In the genomic region with DNA sequence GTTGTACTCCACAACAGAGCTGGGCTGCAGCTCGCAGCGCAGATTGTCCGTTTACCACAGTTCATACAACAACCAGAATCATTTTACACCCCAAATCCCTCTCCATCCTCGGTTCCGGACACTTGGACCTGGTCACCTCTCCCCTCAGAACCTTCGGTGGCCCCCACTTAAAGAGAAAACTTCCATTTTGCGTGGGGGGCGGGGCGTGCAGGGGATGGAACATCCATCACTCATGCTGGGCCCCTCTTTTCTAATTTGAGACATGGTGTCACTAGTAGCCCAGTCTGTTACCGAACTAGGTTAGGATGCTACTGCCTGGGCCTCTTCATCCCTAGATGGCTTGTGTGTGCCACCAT, we compare ENCODE assay signal across 8 mouse cellular contexts. TPM values are rescaled to one million over a fixed set of nuclear protein-coding genes. Genes with fewer than 3 reads are reported as not detected.
DNase-seq lines count a peak whose midpoint lies in the region; ATAC-seq and TF ChIP-seq lines count a peak whose summit lies in the region.

No protein-coding gene starts in this region.

- TF ChIP-seq POLR2A in liver, adult 2 months (IDR thresholded peaks at IDR 0.05; ENCODE audit: extremely low read depth, insufficient read depth, low read length) = no peak

- peaks cover 4% of the 10 kb centered on the region; the same call in 1 of the 2 replicates for H3K4me1 ChIP-seq in liver, adult 2 months (ENCODE audit: control insufficient read depth, insufficient read depth, low read length)
- peaks cover 16% of the 10 kb centered on the region for H3K4me1 ChIP-seq in embryonic facial prominence, embryonic 10.5 days
- H3K4me1 ChIP-seq in forebrain, postnatal 0 days (ENCODE audit: insufficient read depth) = peaks cover 6% of the 10 kb centered on the region; the same call in 1 of the 2 replicates
- H3K4me1 ChIP-seq in liver, embryonic 12.5 days = peaks cover 31% of the 10 kb centered on the region
- peaks cover 3% of the 10 kb centered on the region; the same call in 1 of the 2 replicates for H3K4me1 ChIP-seq in stomach, embryonic 15.5 days

- no peak for DNase-seq in liver, adult 2 months (ENCODE audit: extremely low read depth, low read depth, low spot score)
- DNase-seq in liver = no peak
- DNase-seq in embryonic facial prominence, embryonic 10.5 days (ENCODE audit: low spot score) = no peak
- DNase-seq in forebrain, postnatal 0 days = no peak
- DNase-seq in Muller cell, postnatal 12 days (ENCODE audit: inconsistent ontology term) = no peak
- no peak for DNase-seq in frontal cortex, postnatal 36 days (ENCODE audit: low spot score in 2 of 2)

- H3K4me3 ChIP-seq in liver, adult 2 months (ENCODE audit: insufficient read depth, low read depth, low read length) = peak overlapping the region; percentile 59
- H3K4me3 ChIP-seq in embryonic facial prominence, embryonic 10.5 days = peak overlapping the region; percentile 59
- peak overlapping the region; percentile 45 for H3K4me3 ChIP-seq in forebrain, postnatal 0 days (ENCODE audit: low read depth, low read length)
- peak overlapping the region; percentile 60 for H3K4me3 ChIP-seq in liver, embryonic 12.5 days
- peak overlapping the region; percentile 49 for H3K4me3 ChIP-seq in stomach, embryonic 15.5 days (replicated peaks)

- peak overlapping the region; percentile 80 for H3K27ac ChIP-seq in liver, adult 2 months (replicated peaks; ENCODE audit: insufficient read depth, low read depth, low read length)
- H3K27ac ChIP-seq in embryonic facial prominence, embryonic 10.5 days (replicated peaks) = peak overlapping the region; percentile 92
- H3K27ac ChIP-seq in forebrain, postnatal 0 days (ENCODE audit: low read depth, low read length) = peak overlapping the region; percentile 92
- H3K27ac ChIP-seq in liver, embryonic 12.5 days = peak overlapping the region; percentile 90
- peak overlapping the region; percentile 95 for H3K27ac ChIP-seq in stomach, embryonic 15.5 days

- no peak for TF ChIP-seq CTCF in liver, adult 2 months (IDR thresholded peaks at IDR 0.05; ENCODE audit: low read depth, low read length)
- no peak for TF ChIP-seq CTCF in forebrain, postnatal 0 days (IDR thresholded peaks at IDR 0.05; ENCODE audit: low read depth)

- no peaks in the 10 kb centered on the region for H3K27me3 ChIP-seq in liver, adult 2 months (ENCODE audit: control insufficient read depth, insufficient read depth, low read length)
- H3K27me3 ChIP-seq in embryonic facial prominence, embryonic 10.5 days (replicated peaks; ENCODE audit: low read depth, poor library complexity, severe bottlenecking) = no peaks in the 10 kb centered on the region
- H3K27me3 ChIP-seq in forebrain, postnatal 0 days (ENCODE audit: insufficient read depth, low read length) = no peaks in the 10 kb centered on the region
- no peaks in the 10 kb centered on the region for H3K27me3 ChIP-seq in liver, embryonic 12.5 days (replicated peaks)
- no peaks in the 10 kb centered on the region for H3K27me3 ChIP-seq in stomach, embryonic 15.5 days (replicated peaks)

- no peaks in the 10 kb centered on the region for H3K9me3 ChIP-seq in embryonic facial prominence, embryonic 10.5 days
- H3K9me3 ChIP-seq in forebrain, postnatal 0 days (ENCODE audit: low read length) = no peaks in the 10 kb centered on the region
- H3K9me3 ChIP-seq in liver, embryonic 12.5 days (replicated peaks) = no peaks in the 10 kb centered on the region
- H3K9me3 ChIP-seq in stomach, embryonic 15.5 days = no peaks in the 10 kb centered on the region

- ATAC-seq in forebrain, postnatal 0 days = no peak
- no peak for ATAC-seq in liver, embryonic 12.5 days
- no peak for ATAC-seq in stomach, embryonic 15.5 days (ENCODE audit: insufficient read depth, low FRiP score, low read depth)

- no peaks in the 10 kb centered on the region for H3K79me2 ChIP-seq in liver, adult 2 months (ENCODE audit: control insufficient read depth, insufficient read depth, low read length)

- no peaks in the 10 kb centered on the region for H3K36me3 ChIP-seq in liver, adult 2 months (ENCODE audit: control insufficient read depth, insufficient read depth, low read length)
- no peaks in the 10 kb centered on the region for H3K36me3 ChIP-seq in embryonic facial prominence, embryonic 10.5 days (replicated peaks)
- no peaks in the 10 kb centered on the region for H3K36me3 ChIP-seq in forebrain, postnatal 0 days (ENCODE audit: insufficient read depth)
- peaks cover 9% of the 10 kb centered on the region for H3K36me3 ChIP-seq in liver, embryonic 12.5 days
- no peaks in the 10 kb centered on the region for H3K36me3 ChIP-seq in stomach, embryonic 15.5 days

- WGBS in liver, adult 2 months = 19% methylated on average over 10 of the region's 10 CpGs
- 22% methylated on average over 10 of the region's 10 CpGs for WGBS in embryonic facial prominence, embryonic 10.5 days
- WGBS in forebrain, postnatal 0 days = 21% methylated on average over 10 of the region's 10 CpGs
- 21% methylated on average over 10 of the region's 10 CpGs for WGBS in liver, embryonic 12.5 days (ENCODE audit: insufficient replicate concordance)
- WGBS in stomach, embryonic 15.5 days = 13% methylated on average over 10 of the region's 10 CpGs

- H3K9ac ChIP-seq in liver, adult 2 months (ENCODE audit: low read depth, low read length) = peak overlapping the region; percentile 79
- H3K9ac ChIP-seq in forebrain, postnatal 0 days = peak overlapping the region; percentile 64
- peak overlapping the region; percentile 82 for H3K9ac ChIP-seq in liver, embryonic 12.5 days
- H3K9ac ChIP-seq in stomach, embryonic 15.5 days = peak overlapping the region; percentile 35; the same call in 1 of the 2 replicates

- H3K4me2 ChIP-seq in forebrain, postnatal 0 days (ENCODE audit: low read depth) = peak overlapping the region; percentile 62
- H3K4me2 ChIP-seq in liver, embryonic 12.5 days = peak overlapping the region; percentile 92
- H3K4me2 ChIP-seq in stomach, embryonic 15.5 days = peak overlapping the region; percentile 83

RNA-seq across cellular contexts. Expression of a gene that starts 0.8 kb away (rescaled TPM):
- 17.6 and 27.9 TPM in 2 replicates for total RNA-seq in liver, adult 2 months (2014; rRNA removed)
- polyA plus RNA-seq in liver, adult 2 months (2012; rRNA removed) = 44.1 and 47.4 TPM in 2 replicates
- 3.2 and 3.3 TPM in 2 replicates for polyA plus RNA-seq in embryonic facial prominence, embryonic 10.5 days (2016; fragmentation: Nextera tagmentation; extraction: Ambion mirVana)
- 8.6 and 13.8 TPM in 2 replicates for total RNA-seq in forebrain, postnatal 0 days (2014; rRNA removed)
- 16.4 and 20.6 TPM in 2 replicates for polyA plus RNA-seq in forebrain, postnatal 0 days (2015; fragmentation: Nextera tagmentation; extraction: Ambion mirVana)
- polyA plus RNA-seq in liver, embryonic 12.5 days (2016; fragmentation: Nextera tagmentation; extraction: Ambion mirVana) = 10.5 and 11.3 TPM in 2 replicates
- polyA plus RNA-seq in stomach, embryonic 15.5 days (2015; fragmentation: Nextera tagmentation; extraction: Ambion mirVana) = 7.5 and 8.1 TPM in 2 replicates

RNA-seq across cellular contexts. Expression of a gene that starts 9.3 kb away (rescaled TPM):
- 6.5 and 12.5 TPM in 2 replicates for total RNA-seq in liver, adult 2 months (2014; rRNA removed)
- polyA plus RNA-seq in liver, adult 2 months (2012; rRNA removed) = 32.6 and 69.6 TPM in 2 replicates
- 99.2 and 100 TPM in 2 replicates for polyA plus RNA-seq in embryonic facial prominence, embryonic 10.5 days (2016; fragmentation: Nextera tagmentation; extraction: Ambion mirVana)
- 55.5 and 72.4 TPM in 2 replicates for total RNA-seq in forebrain, postnatal 0 days (2014; rRNA removed)
- 40.7 and 43.1 TPM in 2 replicates for polyA plus RNA-seq in forebrain, postnatal 0 days (2015; fragmentation: Nextera tagmentation; extraction: Ambion mirVana)
- polyA plus RNA-seq in liver, embryonic 12.5 days (2016; fragmentation: Nextera tagmentation; extraction: Ambion mirVana) = 124 and 132 TPM in 2 replicates
- 80.9 and 81.3 TPM in 2 replicates for polyA plus RNA-seq in stomach, embryonic 15.5 days (2015; fragmentation: Nextera tagmentation; extraction: Ambion mirVana)

RNA-seq across cellular contexts. Expression of a gene that starts 10.2 kb away (rescaled TPM):
- 14.8 and 17.1 TPM in 2 replicates for total RNA-seq in liver, adult 2 months (2014; rRNA removed)
- polyA plus RNA-seq in liver, adult 2 months (2012; rRNA removed) = 112 and 186 TPM in 2 replicates
- 1.1 and 2.2 TPM in 2 replicates for polyA plus RNA-seq in embryonic facial prominence, embryonic 10.5 days (2016; fragmentation: Nextera tagmentation; extraction: Ambion mirVana)
- 18.0 and 22.1 TPM in 2 replicates for total RNA-seq in forebrain, postnatal 0 days (2014; rRNA removed)
- 5.0 and 19.6 TPM in 2 replicates for polyA plus RNA-seq in forebrain, postnatal 0 days (2015; fragmentation: Nextera tagmentation; extraction: Ambion mirVana)
- polyA plus RNA-seq in liver, embryonic 12.5 days (2016; fragmentation: Nextera tagmentation; extraction: Ambion mirVana) = 7.9 TPM in 2 replicates
- polyA plus RNA-seq in stomach, embryonic 15.5 days (2015; fragmentation: Nextera tagmentation; extraction: Ambion mirVana) = 20.7 and 21.2 TPM in 2 replicates

RNA-seq across cellular contexts. Expression of a gene that starts 19.7 kb away (rescaled TPM):
- total RNA-seq in liver, adult 2 months (2014; rRNA removed) = 51.7 and 60.4 TPM in 2 replicates
- polyA plus RNA-seq in liver, adult 2 months (2012; rRNA removed) = 91.8 and 98.3 TPM in 2 replicates
- polyA plus RNA-seq in embryonic facial prominence, embryonic 10.5 days (2016; fragmentation: Nextera tagmentation; extraction: Ambion mirVana) = 411 and 431 TPM in 2 replicates
- total RNA-seq in forebrain, postnatal 0 days (2014; rRNA removed) = 129 and 137 TPM in 2 replicates
- 232 and 242 TPM in 2 replicates for polyA plus RNA-seq in forebrain, postnatal 0 days (2015; fragmentation: Nextera tagmentation; extraction: Ambion mirVana)
- polyA plus RNA-seq in liver, embryonic 12.5 days (2016; fragmentation: Nextera tagmentation; extraction: Ambion mirVana) = 303 and 313 TPM in 2 replicates
- 283 and 327 TPM in 2 replicates for polyA plus RNA-seq in stomach, embryonic 15.5 days (2015; fragmentation: Nextera tagmentation; extraction: Ambion mirVana)
